Mouse (Mus musculus): ENCODE results near the gene Entpd3. TPM values are rescaled to one million over a fixed set of nuclear protein-coding genes. Genes with fewer than 3 reads are reported as not detected.

Entpd3 gene
- polyA plus RNA-seq (2015; fragmentation: Nextera tagmentation; extraction: Ambion mirVana) = 0.05 TPM in 1 of 2 replicates, not detected in the other

- ATAC-seq (peak; percentile 21; the same call in 1 of the 2 replicates), DNase-seq (peak; percentile 35)
- peaks cover 8% of the 10 kb centered on the region; the same call in 1 of the 2 replicates for H3K4me1 ChIP-seq (ENCODE audit: insufficient read depth)
- H3K4me3 ChIP-seq (ENCODE audit: low read depth, low read length) = peak within 1 kb of the TSS; percentile 45
- TF ChIP-seq CTCF (IDR thresholded peaks at IDR 0.05; ENCODE audit: low read depth) (no peak), EP300 (IDR thresholded peaks at IDR 0.05; ENCODE audit: low read depth) (no peak)
- no peak within 1 kb of the TSS for H3K27ac ChIP-seq (ENCODE audit: low read depth)
- H3K9me3 ChIP-seq (ENCODE audit: low read length) = no peaks in the 10 kb centered on the region
- peaks cover 40% of the 10 kb centered on the region for H3K27me3 ChIP-seq (ENCODE audit: insufficient read depth, low read length)
- H3K4me2 ChIP-seq (ENCODE audit: low read depth, low read length) = peak within 1 kb of the TSS; percentile 76
- H3K36me3 ChIP-seq (replicated peaks; ENCODE audit: insufficient read depth, low read length) = no peaks in the 10 kb centered on the region
- WGBS (ENCODE audit: insufficient replicate concordance) = 2% methylated on average over 29 of the region's 31 CpGs
- H3K9ac ChIP-seq (replicated peaks) = peak within 1 kb of the TSS; percentile 38; the same call in 1 of the 2 replicates
Measured at GRCm38 (mm10) chr9:120539662-120540251, at the start of gene Entpd3. TSS of gene Entpd3 (plus strand) at chr9:120539818.

- Histone ChIP-seq H3K27ac (ENCODE audit: low read depth) (no peak overlapping the region), H3K4me3 (ENCODE audit: low read depth, low read length) (peak overlapping the region; percentile 73; the same call in 1 of the 2 replicates), H3K4me2 (ENCODE audit: low read depth, low read length) (peak overlapping the region; percentile 94), H3K4me1 (ENCODE audit: insufficient read depth) (peaks cover 3% of the 10 kb centered on the region; the same call in 1 of the 2 replicates), H3K9ac (replicated peaks) (no peak overlapping the region), H3K27me3 (ENCODE audit: insufficient read depth, low read length) (no peaks in the 10 kb centered on the region), H3K9me3 (ENCODE audit: low read length) (no peaks in the 10 kb centered on the region), H3K36me3 (replicated peaks; ENCODE audit: insufficient read depth, low read length) (peaks cover 21% of the 10 kb centered on the region)
- DNase-seq = no peak
- TF ChIP-seq CTCF (IDR thresholded peaks at IDR 0.05; ENCODE audit: low read depth) (peak; percentile 20; the same call in 1 of the 2 replicates), EP300 (IDR thresholded peaks at IDR 0.05; ENCODE audit: low read depth) (no peak)
- no peak for ATAC-seq
- 78% methylated on average over 3 of the region's 3 CpGs for WGBS (ENCODE audit: insufficient replicate concordance)
Measured at GRCm38 (mm10) chr9:120491509-120491908, 48.1 kb upstream of the Entpd3 start.

- ATAC-seq = peak; percentile 47
Measured at GRCm38 (mm10) chr9:120492010-120492399, 47.6 kb upstream of the Entpd3 start, which contains the start of gene Eif1b. TSS of gene Eif1b (plus strand) at chr9:120492232.

GRCm38 (mm10) chr9:120492400-120493351 lies 46.9 kb upstream of the Entpd3 start:
- WGBS (ENCODE audit: insufficient replicate concordance) = 2% methylated on average over 86 of the region's 97 CpGs
- peak; percentile 78 for ATAC-seq

More at GRCm38 (mm10) chr9:120492010-120492399, 47.6 kb upstream of the Entpd3 start, which contains the start of gene Eif1b:
- Histone ChIP-seq H3K4me1 (ENCODE audit: insufficient read depth) (peaks cover 3% of the 10 kb centered on the region; the same call in 1 of the 2 replicates), H3K9ac (replicated peaks) (peak within 1 kb of the TSS; percentile 98), H3K4me2 (ENCODE audit: low read depth, low read length) (peak within 1 kb of the TSS; percentile 94), H3K9me3 (ENCODE audit: low read length) (no peaks in the 10 kb centered on the region), H3K27ac (ENCODE audit: low read depth) (peak within 1 kb of the TSS; percentile 90), H3K36me3 (replicated peaks; ENCODE audit: insufficient read depth, low read length) (peaks cover 21% of the 10 kb centered on the region), H3K4me3 (ENCODE audit: low read depth, low read length) (peak within 1 kb of the TSS; percentile 73), H3K27me3 (ENCODE audit: insufficient read depth, low read length) (no peaks in the 10 kb centered on the region)
- WGBS (ENCODE audit: insufficient replicate concordance) = 5% methylated on average over 19 of the region's 19 CpGs
- no peak for DNase-seq
- no peak for TF ChIP-seq CTCF (IDR thresholded peaks at IDR 0.05; ENCODE audit: low read depth)
- no peak for TF ChIP-seq EP300 (IDR thresholded peaks at IDR 0.05; ENCODE audit: low read depth)

GRCm38 (mm10) chr9:120493781-120494180 lies 45.8 kb upstream of the Entpd3 start:
- TF ChIP-seq EP300 (IDR thresholded peaks at IDR 0.05; ENCODE audit: low read depth) = no peak
- no peak for TF ChIP-seq CTCF (IDR thresholded peaks at IDR 0.05; ENCODE audit: low read depth)
- 73% methylated on average over 12 of the region's 12 CpGs for WGBS (ENCODE audit: insufficient replicate concordance)
- Histone ChIP-seq H3K36me3 (replicated peaks; ENCODE audit: insufficient read depth, low read length) (peaks cover 21% of the 10 kb centered on the region), H3K9ac (replicated peaks) (peak overlapping the region; percentile 98), H3K27me3 (ENCODE audit: insufficient read depth, low read length) (no peaks in the 10 kb centered on the region), H3K9me3 (ENCODE audit: low read length) (no peaks in the 10 kb centered on the region), H3K27ac (ENCODE audit: low read depth) (no peak overlapping the region), H3K4me2 (ENCODE audit: low read depth, low read length) (peak overlapping the region; percentile 94), H3K4me1 (ENCODE audit: insufficient read depth) (peaks cover 3% of the 10 kb centered on the region; the same call in 1 of the 2 replicates), H3K4me3 (ENCODE audit: low read depth, low read length) (peak overlapping the region; percentile 73)
- no peak for ATAC-seq
- DNase-seq = no peak

More at GRCm38 (mm10) chr9:120492400-120493351, 46.9 kb upstream of the Entpd3 start:
- Histone ChIP-seq H3K4me1 (ENCODE audit: insufficient read depth) (peaks cover 3% of the 10 kb centered on the region; the same call in 1 of the 2 replicates), H3K4me3 (ENCODE audit: low read depth, low read length) (peak overlapping the region; percentile 73), H3K9ac (replicated peaks) (peak overlapping the region; percentile 98), H3K27me3 (ENCODE audit: insufficient read depth, low read length) (no peaks in the 10 kb centered on the region), H3K4me2 (ENCODE audit: low read depth, low read length) (peak overlapping the region; percentile 94), H3K27ac (ENCODE audit: low read depth) (peak overlapping the region; percentile 90), H3K9me3 (ENCODE audit: low read length) (no peaks in the 10 kb centered on the region), H3K36me3 (replicated peaks; ENCODE audit: insufficient read depth, low read length) (peaks cover 21% of the 10 kb centered on the region)
- no peak for TF ChIP-seq CTCF (IDR thresholded peaks at IDR 0.05; ENCODE audit: low read depth)
- TF ChIP-seq EP300 (IDR thresholded peaks at IDR 0.05; ENCODE audit: low read depth) = no peak
- DNase-seq = peak; percentile 84

All from liver, postnatal 0 days (tissue).